Mouse (Mus musculus) cortical plate, adult 2 months (tissue): ENCODE data around the gene Gm21852.
"Not testable (repeated sequence)": the region's sequence is repeated elsewhere in the genome, so short reads cannot be mapped to it uniquely, and the experiment has no call there.

ENCODE experiments used
- CTCF ChIP-seq: fragments of 200-500 bp; IDR thresholded peaks from 2 replicates; pipeline ENCODE4 v1.5.1; 2011; ENCODE audit warnings: mild to moderate bottlenecking, control low read depth, low read length; ENCODE audit not compliant: insufficient read depth; ENCODE audit errors: extremely low read depth
- POLR2A ChIP-seq: fragments of 200-500 bp; IDR thresholded peaks from 2 replicates; pipeline ENCODE4 v1.6.1; 2011; ENCODE audit warnings: mild to moderate bottlenecking, low read length, control low read depth; ENCODE audit not compliant: insufficient read depth; ENCODE audit errors: extremely low read depth

DNA sequence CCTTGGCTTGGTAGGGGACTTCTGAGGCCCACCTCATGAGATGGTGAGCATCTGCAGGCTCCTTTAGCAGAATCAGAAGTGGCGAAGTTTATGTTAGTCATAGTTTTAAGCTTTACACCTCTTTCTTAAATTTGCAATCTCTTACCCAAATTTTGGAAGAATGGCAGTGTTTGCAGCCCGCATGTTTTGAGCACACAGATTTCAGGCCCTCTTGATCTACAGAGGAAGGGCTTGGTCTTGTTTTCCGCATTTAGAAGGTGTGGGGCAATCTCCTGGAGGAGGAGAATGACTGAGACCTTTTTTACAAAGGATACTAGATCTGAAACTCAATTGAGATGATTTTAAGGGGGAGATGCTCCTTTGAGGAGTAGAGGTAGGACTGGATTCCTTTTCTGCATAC is at the start of gene Gm21852:
- not testable (repeated sequence) for TF ChIP-seq CTCF, POLR2A
